Mouse (Mus musculus) myocyte (in vitro differentiated cells): ENCODE measurements around the gene Zbtb22. TPM values are rescaled to one million over a fixed set of nuclear protein-coding genes. Genes with fewer than 3 reads are reported as not detected.
"Not testable (repeated sequence)": the region's sequence is repeated elsewhere in the genome, so short reads cannot be mapped to it uniquely, and the experiment has no call there.

ENCODE experiments used
- H3K27me3 ChIP-seq: one replicate; pipeline ENCODE4 v1.6.1; 2011; ENCODE audit not compliant: control insufficient read depth, insufficient read depth, insufficient read length
- H3K36me3 ChIP-seq: one replicate; pipeline ENCODE4 v1.6.1; 2011; ENCODE audit not compliant: control insufficient read depth, insufficient read depth
- H3K4me2 ChIP-seq: one replicate; pipeline ENCODE4 v1.6.1; 2011; ENCODE audit warnings: low read depth, control low read depth
- H3K4me3 ChIP-seq: one replicate; pipeline ENCODE4 v1.5.1; 2011; ENCODE audit warnings: mild to moderate bottlenecking, control low read depth, moderate library complexity
- H3K79me2 ChIP-seq: one replicate; pipeline ENCODE4 v1.6.1; 2011; ENCODE audit not compliant: control insufficient read depth, insufficient read depth
- H3ac ChIP-seq: one replicate; pipeline ENCODE4 v1.6.1; 2011; ENCODE audit not compliant: control insufficient read depth, insufficient read length
- CEBPB ChIP-seq: IDR thresholded peaks from 2 replicates; pipeline ENCODE4 v1.6.1; 2011; ENCODE audit warnings: mild to moderate bottlenecking, moderate library complexity; ENCODE audit not compliant: poor library complexity, insufficient read depth, severe bottlenecking
- E2F4 ChIP-seq: IDR thresholded peaks from one replicate; pipeline ENCODE4 v1.6.1; 2011; ENCODE audit warnings: mild to moderate bottlenecking, control low read depth, moderate library complexity; ENCODE audit not compliant: insufficient read depth
- MAX ChIP-seq: IDR thresholded peaks from one replicate; pipeline ENCODE4 v1.6.1; 2011; ENCODE audit warnings: low read depth, mild to moderate bottlenecking, control low read depth
- MYOD1 ChIP-seq, 3 experiments: IDR thresholded peaks; one replicate each; pipeline ENCODE4 v1.6.1; 2011; ENCODE audit warnings: control low read depth in 2 of 3, low read depth in 2 of 3, mild to moderate bottlenecking in 2 of 3, moderate library complexity in 1 of 3; ENCODE audit not compliant: insufficient read length in 2 of 3, control insufficient read depth in 1 of 3
- MYOG ChIP-seq, 3 experiments: IDR thresholded peaks; one replicate each; pipeline ENCODE4 v1.6.1; 2011; ENCODE audit warnings: control low read depth in 2 of 3, low read depth in 2 of 3, mild to moderate bottlenecking in 2 of 3; ENCODE audit not compliant: insufficient read length in 2 of 3, control insufficient read depth in 1 of 3, insufficient read depth in 1 of 3
- POLR2A ChIP-seq: IDR thresholded peaks from one replicate; pipeline ENCODE4 v1.6.1; 2011; ENCODE audit warnings: low read depth, mild to moderate bottlenecking, control low read depth, moderate library complexity; ENCODE audit not compliant: insufficient read length
- POLR2AphosphoS2 ChIP-seq: IDR thresholded peaks from one replicate; pipeline ENCODE4 v1.6.1; 2011; ENCODE audit warnings: low read depth, control low read depth; ENCODE audit not compliant: insufficient read length
- REST ChIP-seq: IDR thresholded peaks from one replicate; pipeline ENCODE4 v1.6.1; 2011; ENCODE audit warnings: mild to moderate bottlenecking, control low read depth, moderate library complexity; ENCODE audit not compliant: insufficient read depth, insufficient read length
- SRF ChIP-seq: IDR thresholded peaks from one replicate; pipeline ENCODE4 v1.6.1; 2011; ENCODE audit warnings: low read depth; ENCODE audit not compliant: control insufficient read depth, insufficient read length
- TCF12 ChIP-seq: IDR thresholded peaks from one replicate; pipeline ENCODE4 v1.6.1; 2011; ENCODE audit warnings: mild to moderate bottlenecking, control low read depth; ENCODE audit not compliant: poor library complexity, insufficient read depth, severe bottlenecking
- TCF3 ChIP-seq: IDR thresholded peaks from one replicate; pipeline ENCODE4 v1.6.1; 2011; ENCODE audit warnings: low read depth, control low read depth; ENCODE audit not compliant: insufficient read length
- USF1 ChIP-seq: IDR thresholded peaks from one replicate; pipeline ENCODE4 v1.6.1; 2011; ENCODE audit warnings: low read depth, mild to moderate bottlenecking, control low read depth, moderate library complexity
- polyA plus RNA-seq: library from polyadenylated mRNA; unstranded; fragments of >200 nt; fragmentation: generic; extraction: Trizol; gene quantifications from one replicate; pipeline ENCODE4 v1.2.1, GENCODE M21; 2012; ENCODE audit warnings: missing spikeins

The Zbtb22 gene
- polyA plus RNA-seq, 1 experiment: 31.6 TPM

DNA sequence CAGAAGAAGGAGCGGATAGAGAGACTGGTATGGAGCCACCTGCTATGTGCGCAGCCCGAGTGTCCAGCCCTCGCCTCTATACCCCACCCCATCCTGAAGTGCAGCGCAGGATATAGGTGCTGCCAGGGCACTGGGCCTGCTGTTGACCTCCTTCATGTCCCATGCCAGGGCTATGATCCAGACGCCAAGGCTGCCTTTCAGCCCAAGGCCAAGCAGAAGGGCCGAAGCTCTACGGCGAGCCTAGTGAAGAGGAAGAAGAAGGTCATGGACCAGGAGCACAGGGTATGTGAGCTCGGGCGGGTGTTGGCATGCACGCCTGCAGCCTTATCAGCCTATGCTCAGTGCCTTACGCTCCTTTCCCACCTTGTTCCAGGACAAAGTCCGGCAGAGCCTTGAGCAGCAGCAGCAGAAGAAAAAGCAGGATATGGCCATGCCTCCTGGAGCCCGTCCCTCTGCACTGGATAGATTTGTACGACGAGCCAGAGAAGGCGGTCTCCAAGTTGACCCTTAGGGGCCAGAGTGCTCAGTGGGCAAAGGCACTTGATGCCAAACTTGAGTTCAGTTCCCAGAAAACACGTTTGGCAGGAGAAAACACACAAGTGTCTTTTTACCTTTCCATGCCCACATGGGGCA, 33.3 kb downstream of the Zbtb22 start:
- Histone ChIP-seq H3K4me2 (no peak overlapping the region), H3K27me3 (no peaks in the 10 kb centered on the region), H3ac (no peak overlapping the region), H3K36me3 (peaks cover 8% of the 10 kb centered on the region), H3K4me3 (no peak overlapping the region), H3K79me2 (peaks cover 9% of the 10 kb centered on the region)
- TF ChIP-seq TCF3 (no peak), USF1 (no peak), REST (no peak), CEBPB (no peak), E2F4 (no peak), MYOD1 (IDR thresholded peaks at IDR 0.05; ENCODE audit: control insufficient read depth in 1 of 3, insufficient read length in 2 of 3, low read depth in 2 of 3) (no peak), MYOG (IDR thresholded peaks at IDR 0.05; ENCODE audit: control insufficient read depth in 1 of 3, insufficient read depth in 1 of 3, insufficient read length in 2 of 3, low read depth in 2 of 3) (no peak)

DNA sequence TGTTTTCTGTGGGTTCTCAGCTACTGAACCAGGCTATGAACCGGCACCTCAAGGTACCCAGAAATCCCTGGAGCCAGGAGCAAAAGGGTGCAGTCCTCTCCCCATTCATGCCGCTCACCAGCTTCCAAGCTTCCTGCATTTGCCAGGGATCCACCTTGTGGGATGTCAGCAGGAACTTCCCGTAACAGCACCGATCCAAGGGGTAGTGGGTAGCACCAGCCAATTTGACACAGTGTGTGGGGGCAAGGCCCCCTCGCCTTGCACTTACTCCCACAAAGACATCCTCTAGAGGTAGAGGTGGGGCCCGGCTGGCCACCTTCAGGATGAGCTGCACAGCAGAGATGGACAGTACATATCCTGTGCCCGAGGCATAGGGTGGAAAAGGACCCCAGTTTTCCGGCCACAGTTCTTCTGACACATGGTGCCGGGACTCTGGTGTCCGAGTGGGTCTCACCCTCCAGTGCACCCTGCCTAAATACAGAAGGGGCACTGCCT, 34.5 kb downstream of the Zbtb22 start:
- no peak overlapping the region for H3ac ChIP-seq
- no peaks in the 10 kb centered on the region for H3K27me3 ChIP-seq
- H3K36me3 ChIP-seq: peaks cover 15% of the 10 kb centered on the region
- H3K79me2 ChIP-seq: peaks cover 21% of the 10 kb centered on the region
- H3K4me2 ChIP-seq: no peak overlapping the region
- no peak overlapping the region for H3K4me3 ChIP-seq
- no peak for TF ChIP-seq SRF
- no peak for TF ChIP-seq E2F4
- TF ChIP-seq POLR2AphosphoS2: peak; percentile 36
- no peak for TF ChIP-seq USF1
- no peak for TF ChIP-seq CEBPB
- TF ChIP-seq REST: no peak
- no peak for TF ChIP-seq TCF3
- no peak for TF ChIP-seq TCF12

DNA sequence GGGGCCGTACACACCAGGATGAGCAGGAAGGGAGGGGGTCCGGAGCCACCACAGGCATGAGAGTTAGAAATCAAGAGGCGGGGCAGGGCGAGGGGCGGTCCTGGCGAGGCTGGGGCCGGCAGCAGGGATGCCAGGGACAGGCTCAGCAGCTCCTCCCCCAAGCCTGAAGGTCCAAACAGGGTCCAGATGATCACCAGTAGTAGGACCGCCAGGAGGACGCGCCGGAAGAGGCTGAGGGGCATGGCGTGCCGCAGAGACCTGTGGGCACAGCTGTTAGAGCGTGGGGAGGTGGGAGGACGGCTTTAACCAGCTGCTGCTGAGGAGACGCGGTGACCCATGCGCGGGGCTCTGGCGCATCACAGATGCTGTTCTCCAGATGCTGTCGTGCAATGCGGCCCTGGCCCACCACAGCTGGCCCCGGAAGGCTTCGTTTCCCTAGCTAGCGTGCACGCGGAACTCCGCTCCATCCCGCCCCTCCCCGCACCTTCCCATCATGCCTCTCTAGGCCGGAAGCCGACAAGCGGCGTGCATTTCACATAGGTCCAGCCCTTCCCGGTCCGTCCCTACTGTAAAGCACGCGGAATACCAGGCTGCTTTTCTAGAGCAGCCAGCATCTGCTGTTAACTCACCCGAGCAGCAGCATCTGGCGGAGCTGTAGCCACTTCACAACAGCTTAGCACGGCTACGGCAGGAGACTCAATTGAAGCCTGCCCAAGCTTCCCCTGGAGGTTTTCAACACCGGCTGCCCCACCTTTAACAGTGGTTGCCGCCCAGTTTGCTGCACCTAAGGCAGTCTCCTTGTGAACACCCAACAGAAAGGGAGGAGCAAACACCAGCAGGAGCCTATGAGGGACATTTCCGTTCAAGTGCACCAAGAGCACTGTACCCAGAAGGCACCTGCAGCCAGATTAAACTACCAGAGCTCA, 35.6 kb downstream of the Zbtb22 start, which contains the start of gene B3galt4:
Gene B3galt4, minus strand, starts transcription at position 468 of the 926 bp plus-strand sequence.
- peak within 1 kb of the TSS; percentile 5 for H3K4me3 ChIP-seq
- no peak within 1 kb of the TSS for H3ac ChIP-seq
- peaks cover 24% of the 10 kb centered on the region for H3K79me2 ChIP-seq
- H3K4me2 ChIP-seq: peak within 1 kb of the TSS; percentile 78
- peaks cover 15% of the 10 kb centered on the region for H3K36me3 ChIP-seq
- TF ChIP-seq TCF12: no peak
- peak; percentile 95 for TF ChIP-seq POLR2AphosphoS2
- TF ChIP-seq E2F4: no peak
- peak in 2 of 3 experiments; percentile 88 to 90 for TF ChIP-seq MYOD1 (IDR thresholded peaks at IDR 0.05; ENCODE audit: control insufficient read depth in 1 of 3, insufficient read length in 2 of 3, low read depth in 2 of 3)
- no peak for TF ChIP-seq USF1
- no peak for TF ChIP-seq MAX
- peak; percentile 55 for TF ChIP-seq TCF3
- TF ChIP-seq REST: no peak
- no peak for TF ChIP-seq SRF
- peak; percentile 71 for TF ChIP-seq POLR2A
- TF ChIP-seq MYOG (IDR thresholded peaks at IDR 0.05; ENCODE audit: control insufficient read depth in 1 of 3, insufficient read depth in 1 of 3, insufficient read length in 2 of 3, low read depth in 2 of 3): peak in 2 of 3 experiments; percentile 80 to 89
- TF ChIP-seq CEBPB: no peak
- no peaks in the 10 kb centered on the region for H3K27me3 ChIP-seq

DNA sequence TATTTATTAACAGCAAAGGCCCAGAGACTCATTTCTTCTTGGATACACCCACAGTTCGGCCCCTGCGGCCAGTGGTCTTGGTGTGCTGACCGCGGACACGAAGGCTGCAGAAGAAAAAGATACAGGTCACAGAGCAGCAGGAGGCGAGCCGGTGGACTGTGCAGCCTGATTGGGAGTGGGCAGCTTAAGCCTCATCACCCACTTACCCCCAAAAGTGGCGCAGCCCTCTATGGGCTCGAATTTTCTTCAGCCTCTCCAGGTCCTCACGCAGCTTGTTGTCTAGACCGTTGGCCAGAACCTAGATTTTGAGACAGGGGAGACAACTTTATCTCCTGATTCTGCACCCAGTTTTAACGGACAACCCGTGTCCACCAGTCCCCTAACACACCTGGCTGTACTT, 36.3 kb downstream of the Zbtb22 start:
- Histone ChIP-seq H3K36me3 (peaks cover 15% of the 10 kb centered on the region), H3K4me2 (peak overlapping the region; percentile 78), H3K4me3 (peak overlapping the region; percentile 5), H3K79me2 (peaks cover 29% of the 10 kb centered on the region)
- H3ac ChIP-seq, H3K27me3 ChIP-seq: not testable (repeated sequence)

DNA sequence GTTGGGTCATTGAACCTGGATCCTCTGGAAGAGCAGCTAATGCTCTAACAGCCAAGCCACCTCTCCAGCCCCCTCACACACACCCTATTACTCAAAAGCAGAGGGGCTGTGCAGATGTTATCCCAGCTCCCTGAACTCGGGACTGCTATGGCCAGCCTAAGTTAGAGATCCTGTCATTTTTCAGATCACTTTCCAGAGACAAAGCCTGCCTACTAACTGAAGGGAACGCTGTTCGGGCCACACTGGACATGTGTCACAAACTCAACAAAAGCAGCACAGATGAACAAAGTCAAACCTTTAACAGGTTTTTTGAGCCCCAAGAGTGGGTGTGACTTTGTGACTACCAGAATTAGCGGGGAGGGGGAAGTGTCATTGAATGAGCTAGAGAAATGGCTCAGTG, 37.2 kb downstream of the Zbtb22 start:
- Histone ChIP-seq H3K36me3 (peaks cover 15% of the 10 kb centered on the region), H3ac (no peak overlapping the region), H3K27me3 (no peaks in the 10 kb centered on the region), H3K4me3 (peak overlapping the region; percentile 93), H3K4me2 (peak overlapping the region; percentile 59), H3K79me2 (peaks cover 29% of the 10 kb centered on the region)
- TF ChIP-seq E2F4 (no peak), TCF12 (no peak), USF1 (no peak), TCF3 (no peak), MAX (no peak), POLR2A (no peak), MYOD1 (IDR thresholded peaks at IDR 0.05; ENCODE audit: control insufficient read depth in 1 of 3, insufficient read length in 2 of 3, low read depth in 2 of 3) (no peak), SRF (no peak), POLR2AphosphoS2 (no peak), REST (no peak)
